Mouse (Mus musculus) midbrain, embryonic 12.5 days (tissue): ENCODE results near the gene Vmn1r40. TPM values are rescaled to one million over a fixed set of nuclear protein-coding genes. Genes with fewer than 3 reads are reported as not detected.

Experiments
- ATAC-seq: fragments of 200-750 bp; cut with Nextera tagmentation; 2 replicates; pipeline ENCODE4 v1.8.0; 2017; ENCODE audit warnings: low read depth, moderate TSS enrichment, moderate library complexity; ENCODE audit not compliant: low FRiP score
- H3K27ac ChIP-seq: fragments of 300-500 bp; sonication (generic); replicated peaks from 2 replicates; pipeline ENCODE4 v1.5.1; 2016; ENCODE audit warnings: mild to moderate bottlenecking
- H3K27me3 ChIP-seq: fragments of 300-500 bp; sonication (generic); 2 replicates; pipeline ENCODE4 v1.6.1; 2016; ENCODE audit warnings: mild to moderate bottlenecking
- H3K36me3 ChIP-seq: fragments of 300-500 bp; sonication (generic); 2 replicates; pipeline ENCODE4 v1.6.1; 2016
- H3K4me1 ChIP-seq: fragments of 300-500 bp; sonication (generic); 2 replicates; pipeline ENCODE4 v1.6.1; 2016
- H3K4me2 ChIP-seq: fragments of 300-500 bp; sonication (generic); replicated peaks from 2 replicates; pipeline ENCODE4 v1.6.1; 2016; ENCODE audit warnings: mild to moderate bottlenecking, moderate library complexity
- H3K4me3 ChIP-seq: fragments of 300-500 bp; sonication (generic); 2 replicates; pipeline ENCODE4 v1.5.1; 2016; ENCODE audit warnings: mild to moderate bottlenecking
- H3K9ac ChIP-seq: fragments of 300-500 bp; sonication (generic); replicated peaks from 2 replicates; pipeline ENCODE4 v1.6.1; 2016; ENCODE audit warnings: mild to moderate bottlenecking, moderate library complexity
- H3K9me3 ChIP-seq: fragments of 300-500 bp; sonication (generic); 2 replicates; pipeline ENCODE4 v1.6.1; 2016; ENCODE audit warnings: mild to moderate bottlenecking
- WGBS: fragments of 180-500 bp; shearing (Covaris S2); methylation state at CpG from one replicate; pipeline ENCODE4 v1.1.7; 2016; 5-methylcytosine and 5-hydroxymethylcytosine counted together
- polyA plus RNA-seq: library from polyadenylated mRNA; unstranded; fragments of >200 nt; fragmentation: Nextera tagmentation; extraction: Ambion mirVana; gene quantifications from 2 replicates; pipeline ENCODE4 v1.2.1, GENCODE M21; 2016

Gene Vmn1r40
- polyA plus RNA-seq, 1 experiment from 2014 or later = not detected

DNA sequence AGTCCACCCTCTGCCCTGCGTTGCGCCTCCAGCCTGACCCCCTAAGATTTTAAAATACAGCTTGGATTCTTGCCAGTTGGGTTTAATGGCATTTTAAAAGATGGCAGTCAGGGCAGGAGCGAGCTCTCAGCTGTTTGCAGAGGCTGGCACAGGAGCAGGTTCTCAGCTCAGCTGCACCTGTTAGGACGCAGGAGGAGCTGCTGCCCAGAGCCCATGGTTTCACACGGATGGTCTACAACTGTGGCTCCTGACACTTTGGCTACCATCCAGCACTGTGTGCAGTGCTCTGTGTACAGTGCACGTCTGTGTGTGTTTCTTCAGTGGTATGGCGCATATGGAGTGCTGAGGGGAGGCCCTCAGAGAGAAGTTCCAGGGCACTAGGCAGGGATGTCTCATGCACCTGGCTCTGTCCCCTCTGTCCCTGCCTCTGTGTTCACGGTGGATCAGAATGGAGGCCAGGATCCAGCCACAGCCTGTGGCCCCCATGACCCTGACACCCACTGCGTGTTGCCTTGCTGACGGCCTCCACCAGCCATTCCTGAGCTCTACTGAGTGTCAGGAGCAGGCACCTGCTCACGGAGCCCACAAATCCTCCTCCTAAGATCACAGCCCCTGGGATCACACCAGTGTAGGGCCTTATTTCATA, 34.1 kb upstream of the Vmn1r40 start:
- 93% methylated on average over 11 of the region's 11 CpGs for WGBS

DNA sequence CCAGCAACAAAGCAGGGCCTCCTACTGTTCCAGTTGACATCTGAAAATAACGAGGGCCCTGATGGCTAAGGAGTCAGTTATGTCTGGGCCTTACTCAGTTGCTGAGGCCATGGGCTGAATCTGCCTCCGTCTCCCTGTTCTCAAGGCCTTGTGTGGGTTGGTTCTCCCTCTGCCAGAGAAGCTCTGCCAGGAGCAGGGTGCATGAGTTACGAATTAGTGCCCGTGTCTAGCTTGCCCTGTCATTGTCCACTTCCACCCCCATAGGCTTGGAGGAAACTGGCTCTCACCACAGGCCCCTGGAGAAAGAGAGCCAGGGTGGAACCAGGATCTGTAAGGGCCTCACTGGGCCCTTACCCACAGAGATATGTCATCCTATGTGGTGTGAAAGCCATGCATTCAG, 28.8 kb upstream of the Vmn1r40 start:
- no peak overlapping the region for H3K4me3 ChIP-seq
- ATAC-seq = no peak
- no peak overlapping the region for H3K27ac ChIP-seq
- H3K4me1 ChIP-seq = no peaks in the 10 kb centered on the region
- H3K9me3 ChIP-seq = no peaks in the 10 kb centered on the region
- no peak overlapping the region for H3K4me2 ChIP-seq
- H3K9ac ChIP-seq = no peak overlapping the region
- H3K27me3 ChIP-seq = no peaks in the 10 kb centered on the region
- 72% methylated on average over 4 of the region's 4 CpGs for WGBS
- H3K36me3 ChIP-seq = peaks cover 17% of the 10 kb centered on the region; the same call in 1 of the 2 replicates

More for the DNA sequence above, 34.1 kb upstream of the Vmn1r40 start:
- Histone ChIP-seq H3K27me3 (no peaks in the 10 kb centered on the region), H3K4me2 (no peak overlapping the region), H3K27ac (no peak overlapping the region), H3K9ac (no peak overlapping the region), H3K9me3 (no peaks in the 10 kb centered on the region), H3K36me3 (peaks cover 21% of the 10 kb centered on the region), H3K4me1 (no peaks in the 10 kb centered on the region), H3K4me3 (no peak overlapping the region)
- no peak for ATAC-seq

DNA sequence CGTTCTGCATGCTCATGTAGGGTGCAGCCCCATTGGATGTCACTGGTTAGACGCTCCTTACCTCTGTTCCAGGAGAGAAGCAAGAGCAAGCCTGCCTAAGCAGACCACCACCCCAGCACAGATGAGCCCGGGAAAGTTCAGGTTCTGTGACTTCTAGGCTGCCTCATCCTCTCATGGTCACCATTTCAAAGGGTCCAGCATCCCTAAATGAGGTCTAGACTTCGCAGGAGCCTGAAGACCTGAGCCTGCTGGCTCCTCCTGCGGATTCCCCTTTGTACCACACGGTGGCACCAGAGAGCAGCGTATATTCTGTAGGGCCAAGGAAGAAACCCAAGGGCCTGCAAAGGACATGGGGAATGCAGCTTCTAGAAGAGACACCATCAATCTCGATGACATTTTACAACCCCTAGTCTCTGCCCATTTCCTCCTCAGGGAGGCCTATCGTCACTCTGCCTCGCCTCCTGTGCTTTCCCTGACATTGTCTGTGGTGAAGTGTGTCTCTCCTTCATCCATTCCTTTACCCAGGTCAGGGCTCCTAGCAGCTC, 28.0 kb upstream of the Vmn1r40 start:
- H3K4me1 ChIP-seq = no peaks in the 10 kb centered on the region
- H3K4me2 ChIP-seq = no peak overlapping the region
- no peaks in the 10 kb centered on the region for H3K27me3 ChIP-seq
- WGBS = 22% methylated on average over 10 of the region's 10 CpGs
- no peaks in the 10 kb centered on the region for H3K9me3 ChIP-seq
- no peak overlapping the region for H3K4me3 ChIP-seq
- H3K36me3 ChIP-seq = peaks cover 14% of the 10 kb centered on the region; the same call in 1 of the 2 replicates
- no peak overlapping the region for H3K9ac ChIP-seq
- H3K27ac ChIP-seq = no peak overlapping the region
- peak; percentile 73 for ATAC-seq

DNA sequence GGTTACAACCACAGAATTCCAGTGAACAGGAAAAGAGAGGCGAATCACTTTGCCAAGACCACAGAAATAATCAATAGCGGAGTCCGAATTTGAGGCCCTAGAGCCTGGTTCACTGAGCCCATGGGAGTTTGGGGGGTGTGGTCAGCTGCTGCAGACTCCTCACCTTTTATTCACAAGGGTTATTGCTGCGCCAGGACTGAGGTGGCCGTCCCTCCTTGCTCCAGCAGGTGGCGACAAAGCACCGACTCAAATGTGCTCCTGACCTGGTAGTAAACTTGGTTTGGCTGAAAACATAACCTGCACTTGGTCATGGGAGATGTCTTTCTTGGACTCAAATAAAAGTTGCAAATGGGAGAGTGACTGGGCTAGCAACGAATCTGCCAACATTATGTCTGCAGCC, 27.2 kb upstream of the Vmn1r40 start:
- no peaks in the 10 kb centered on the region for H3K27me3 ChIP-seq
- 0 out of 2 replicates have a peak, but pooled peaks cover 7% of the 10 kb centered on the region for H3K36me3 ChIP-seq
- H3K9ac ChIP-seq = no peak overlapping the region
- H3K27ac ChIP-seq = no peak overlapping the region
- H3K4me1 ChIP-seq = no peaks in the 10 kb centered on the region
- no peaks in the 10 kb centered on the region for H3K9me3 ChIP-seq
- WGBS = 7% methylated on average over 8 of the region's 8 CpGs
- ATAC-seq = peak; percentile 53
- no peak overlapping the region for H3K4me2 ChIP-seq
- H3K4me3 ChIP-seq = no peak overlapping the region

DNA sequence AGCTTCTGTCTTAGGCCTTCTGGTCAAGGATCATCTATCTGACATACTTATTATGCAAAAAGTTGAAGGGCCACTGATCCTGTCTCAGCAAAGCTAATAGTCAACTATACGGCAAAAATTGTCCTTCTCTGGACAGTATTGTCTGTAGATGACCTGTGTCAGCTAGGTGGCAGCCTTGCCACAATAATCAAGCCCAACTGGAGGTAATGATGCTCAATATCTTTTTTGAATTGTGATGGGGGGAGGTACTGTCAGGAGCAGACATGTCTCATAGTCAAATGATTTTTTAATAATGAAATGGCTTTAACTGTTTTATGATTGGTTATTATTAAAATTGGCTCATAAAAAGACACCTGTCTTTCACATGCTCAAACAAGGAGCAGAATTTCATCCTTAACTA, 23.1 kb upstream of the Vmn1r40 start:
- Histone ChIP-seq H3K36me3 (no peaks in the 10 kb centered on the region), H3K9ac (no peak overlapping the region), H3K9me3 (no peaks in the 10 kb centered on the region), H3K4me3 (no peak overlapping the region), H3K27me3 (no peaks in the 10 kb centered on the region), H3K4me1 (no peaks in the 10 kb centered on the region), H3K27ac (no peak overlapping the region), H3K4me2 (no peak overlapping the region)
- 70% methylated on average over 1 of the region's 1 CpGs for WGBS
- no peak for ATAC-seq

DNA sequence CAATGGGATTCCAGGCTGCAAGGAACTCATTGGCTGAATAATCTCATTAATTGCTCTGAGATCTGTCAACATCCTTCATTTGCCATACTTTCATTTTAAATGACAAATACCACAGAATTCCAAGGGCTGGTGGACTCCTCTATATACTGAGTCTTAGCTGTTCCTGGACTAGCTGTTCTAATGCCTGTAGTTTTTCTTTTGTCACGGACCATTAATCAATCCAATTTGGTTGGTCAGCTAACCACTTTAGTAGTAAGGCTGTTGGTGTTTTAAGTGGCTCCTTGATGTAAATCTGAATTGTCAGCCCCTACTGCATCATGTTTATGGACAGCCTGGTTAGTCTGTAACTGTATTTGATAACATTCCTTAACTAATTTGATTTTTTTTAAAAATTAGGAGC, 20.2 kb upstream of the Vmn1r40 start:
- H3K4me2 ChIP-seq = no peak overlapping the region
- H3K9ac ChIP-seq = no peak overlapping the region
- H3K9me3 ChIP-seq = no peaks in the 10 kb centered on the region
- no peak overlapping the region for H3K4me3 ChIP-seq
- H3K27me3 ChIP-seq = no peaks in the 10 kb centered on the region
- WGBS = 81% methylated on average over 1 of the region's 1 CpGs
- ATAC-seq = no peak
- no peaks in the 10 kb centered on the region for H3K36me3 ChIP-seq
- no peak overlapping the region for H3K27ac ChIP-seq
- H3K4me1 ChIP-seq = no peaks in the 10 kb centered on the region

DNA sequence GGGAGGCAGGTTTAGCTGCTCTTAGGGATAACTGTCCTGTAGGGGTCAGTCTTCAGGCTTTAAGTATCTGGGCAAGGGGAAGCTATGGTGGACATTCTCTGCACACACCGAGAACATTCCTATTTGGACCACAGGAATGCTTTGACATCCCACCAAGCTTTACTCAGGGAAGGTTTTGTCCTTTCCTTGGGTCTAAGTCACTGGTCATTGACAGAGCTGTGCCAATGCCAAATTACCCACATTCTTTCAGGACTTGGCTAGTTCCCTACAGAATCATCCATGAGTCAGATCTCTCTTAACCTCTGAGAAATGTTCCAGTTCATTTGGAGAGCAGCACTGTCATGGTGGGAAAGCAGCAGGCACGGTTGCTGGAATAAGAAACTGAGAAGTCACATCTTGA, 716 bp upstream of the Vmn1r40 start:
- Histone ChIP-seq H3K36me3 (no peaks in the 10 kb centered on the region), H3K9me3 (peaks cover 4% of the 10 kb centered on the region; the same call in 1 of the 2 replicates), H3K27me3 (no peaks in the 10 kb centered on the region), H3K27ac (no peak overlapping the region), H3K4me1 (no peaks in the 10 kb centered on the region), H3K4me3 (no peak overlapping the region), H3K9ac (no peak overlapping the region), H3K4me2 (no peak overlapping the region)
- no peak for ATAC-seq
- WGBS = 67% methylated on average over 2 of the region's 2 CpGs

DNA sequence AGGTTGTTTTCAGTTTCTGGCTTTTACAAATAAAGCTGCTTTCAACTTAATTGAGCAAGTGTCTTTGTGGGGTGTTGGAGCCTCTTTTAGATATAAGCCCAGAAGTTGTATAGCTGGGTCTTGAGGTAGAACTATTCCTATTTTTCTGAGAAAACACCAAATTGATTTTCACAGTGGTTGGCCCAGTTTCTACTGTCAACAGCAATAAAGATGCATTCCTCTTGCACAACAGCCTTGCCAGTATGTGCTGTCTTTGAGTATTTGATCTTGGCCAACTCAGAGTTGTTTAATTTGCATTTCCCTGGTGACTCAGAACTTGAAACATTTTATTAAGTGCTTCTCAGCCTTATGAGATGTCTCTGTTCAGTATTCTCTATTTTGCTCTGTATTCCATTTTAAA, 10.7 kb downstream of the Vmn1r40 start:
- H3K4me3 ChIP-seq = no peak overlapping the region
- H3K9ac ChIP-seq = no peak overlapping the region
- no peak for ATAC-seq
- H3K36me3 ChIP-seq = no peaks in the 10 kb centered on the region
- H3K9me3 ChIP-seq = 0 out of 2 replicates have a peak, but pooled peaks cover 6% of the 10 kb centered on the region
- H3K27me3 ChIP-seq = no peaks in the 10 kb centered on the region
- no peak overlapping the region for H3K4me2 ChIP-seq
- H3K4me1 ChIP-seq = no peaks in the 10 kb centered on the region
- no peak overlapping the region for H3K27ac ChIP-seq

DNA sequence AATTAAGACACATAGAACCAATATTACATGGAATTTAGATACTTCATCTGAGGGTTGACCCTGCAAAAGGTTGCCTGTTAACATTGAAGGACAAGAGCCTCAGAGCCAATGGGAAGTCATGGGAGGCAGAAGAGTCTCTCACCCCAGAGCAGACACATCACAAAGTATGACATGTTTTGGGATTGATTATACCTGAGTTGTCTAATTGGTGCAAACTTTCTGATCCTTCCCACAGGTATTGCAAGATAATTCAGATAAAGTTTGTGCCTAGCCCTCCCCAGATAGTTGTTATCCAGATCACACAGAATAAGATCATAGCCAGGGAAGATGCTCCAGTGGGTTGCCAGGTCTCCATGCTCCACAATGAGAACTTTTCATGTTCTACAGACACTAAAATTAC, 33.1 kb downstream of the Vmn1r40 start, which contains the start of gene Vmn1r41:
TSS of gene Vmn1r41 (plus strand) at position 301 of the 400 bp plus-strand sequence.
- Histone ChIP-seq H3K4me3 (no peak within 1 kb of the TSS), H3K4me1 (no peaks in the 10 kb centered on the region), H3K4me2 (no peak within 1 kb of the TSS), H3K36me3 (no peaks in the 10 kb centered on the region), H3K27ac (no peak within 1 kb of the TSS), H3K27me3 (no peaks in the 10 kb centered on the region), H3K9me3 (0 out of 2 replicates have a peak, but pooled peaks cover 9% of the 10 kb centered on the region), H3K9ac (no peak within 1 kb of the TSS)
- no peak for ATAC-seq

DNA sequence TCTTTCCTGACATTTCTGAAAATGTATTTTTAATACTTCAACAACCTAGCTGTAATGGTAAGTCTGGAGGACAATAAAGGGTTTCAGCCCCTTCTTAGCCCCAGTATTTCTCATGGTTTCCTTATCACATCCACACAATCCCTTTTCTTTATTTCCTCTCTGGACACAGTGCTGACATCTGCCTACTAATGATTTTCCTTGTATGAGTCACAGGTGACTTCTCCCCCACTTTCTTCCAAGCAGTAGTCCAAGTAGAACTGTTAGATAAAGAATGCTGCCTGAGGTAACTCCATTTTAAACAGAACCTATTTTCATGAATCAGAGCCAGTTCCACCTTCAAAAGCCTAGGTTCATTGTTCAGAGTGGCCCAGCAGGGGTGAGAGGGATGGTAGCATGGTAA, 35.5 kb downstream of the Vmn1r40 start:
- Histone ChIP-seq H3K9me3 (0 out of 2 replicates have a peak, but pooled peaks cover 9% of the 10 kb centered on the region), H3K4me3 (no peak overlapping the region), H3K4me1 (no peaks in the 10 kb centered on the region), H3K4me2 (no peak overlapping the region), H3K9ac (no peak overlapping the region), H3K27me3 (no peaks in the 10 kb centered on the region), H3K27ac (no peak overlapping the region), H3K36me3 (no peaks in the 10 kb centered on the region)
- no peak for ATAC-seq
